Mouse (Mus musculus) liver, postnatal 0 days (tissue): Measurements from ENCODE around the gene Nr4a3.

Source experiments
- CTCF ChIP-seq: sonication (generic); IDR thresholded peaks from 2 replicates; pipeline ENCODE4 v1.5.1; 2016; ENCODE audit warnings: antibody characterized with exemption, low read depth
- EP300 ChIP-seq: IDR thresholded peaks from 2 replicates; pipeline ENCODE4 v1.6.1; 2016; ENCODE audit warnings: antibody characterized with exemption, low read depth, mild to moderate bottlenecking

DNA sequence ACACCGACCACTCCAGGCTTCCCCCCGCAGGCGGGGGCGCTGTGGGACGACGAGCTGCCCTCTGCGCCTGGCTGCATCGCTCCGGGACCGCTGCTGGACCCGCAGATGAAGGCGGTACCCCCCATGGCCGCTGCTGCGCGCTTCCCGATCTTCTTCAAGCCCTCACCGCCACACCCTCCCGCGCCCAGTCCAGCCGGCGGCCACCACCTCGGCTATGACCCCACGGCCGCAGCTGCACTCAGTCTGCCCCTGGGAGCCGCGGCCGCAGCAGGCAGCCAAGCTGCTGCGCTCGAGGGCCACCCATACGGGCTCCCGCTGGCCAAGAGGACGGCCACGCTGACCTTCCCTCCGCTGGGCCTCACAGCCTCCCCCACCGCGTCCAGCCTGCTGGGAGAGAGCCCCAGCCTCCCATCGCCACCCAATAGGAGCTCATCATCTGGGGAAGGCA, 6.7 kb downstream of the Nr4a3 start:
- no peak for TF ChIP-seq EP300
- TF ChIP-seq CTCF: no peak
